Mouse (Mus musculus): ENCODE measurements around the gene Tnfsf8.

DNA sequence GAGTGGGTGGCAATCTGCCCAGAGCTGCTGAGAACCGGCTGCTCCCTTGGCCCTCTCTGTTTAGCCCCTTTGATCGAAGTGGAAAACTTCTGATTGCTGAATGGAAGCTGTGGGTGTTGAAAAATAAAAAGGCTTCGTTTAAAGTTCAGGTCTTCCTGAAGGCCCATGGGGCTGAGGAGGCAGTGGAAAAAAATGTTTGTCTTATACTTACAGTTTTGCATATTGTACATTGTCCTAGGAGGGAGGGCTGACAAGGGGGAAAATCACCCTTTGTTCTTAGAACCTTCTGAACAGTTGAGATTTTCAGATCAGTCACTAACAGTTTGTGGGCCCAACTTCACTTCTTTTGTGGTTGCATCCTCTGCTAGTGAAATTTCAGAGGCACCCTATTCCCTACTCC lies 1.8 kb upstream of the Tnfsf8 start:
- TF ChIP-seq ZNF384 (IDR thresholded peaks at IDR 0.05; ENCODE audit: low read depth, low read length) (no peak), POLR2A (IDR thresholded peaks at IDR 0.05; ENCODE audit: control insufficient read depth in 1 of 2, insufficient read depth in 1 of 2, low read depth in 1 of 2, low read length in 2 of 2, poor library complexity in 1 of 2) (no peak), CTCF (IDR thresholded peaks at IDR 0.05 in 2 of 3, conservative IDR thresholded peaks at IDR 0.05 in 1 of 3; ENCODE audit: control insufficient read depth in 1 of 3, insufficient read depth in 1 of 3, low read depth in 2 of 3, low read length in 3 of 3, poor library complexity in 1 of 3, severe bottlenecking in 1 of 3) (no peak), TCF12 (IDR thresholded peaks at IDR 0.05; ENCODE audit: low read depth, low read length) (no peak), MAX (IDR thresholded peaks at IDR 0.05; ENCODE audit: low read length) (no peak), USF1 (IDR thresholded peaks at IDR 0.05; ENCODE audit: low read depth, low read length) (no peak), ZC3H11A (IDR thresholded peaks at IDR 0.05; ENCODE audit: low read depth, low read length) (no peak), RAD21 (IDR thresholded peaks at IDR 0.05; ENCODE audit: low read depth, low read length) (no peak), EP300 (IDR thresholded peaks at IDR 0.05; ENCODE audit: low read depth in 1 of 2, low read length in 2 of 2) (no peak), TAL1 (IDR thresholded peaks at IDR 0.05; ENCODE audit: low read length) (no peak), POLR2AphosphoS2 (IDR thresholded peaks at IDR 0.05; ENCODE audit: low read length) (no peak), ZMIZ1 (IDR thresholded peaks at IDR 0.05; ENCODE audit: low read depth, low read length) (no peak)
